Mouse (Mus musculus) frontal cortex, postnatal 25 days (tissue): ENCODE data around the gene Rasip1.

ENCODE experiments used
- DNase-seq, 2 experiments: peaks; one replicate each; pipeline ENCODE4 v3.0.0; 2022; ENCODE audit warnings: low spot score in 2 of 2

Rasip1 gene

DNA sequence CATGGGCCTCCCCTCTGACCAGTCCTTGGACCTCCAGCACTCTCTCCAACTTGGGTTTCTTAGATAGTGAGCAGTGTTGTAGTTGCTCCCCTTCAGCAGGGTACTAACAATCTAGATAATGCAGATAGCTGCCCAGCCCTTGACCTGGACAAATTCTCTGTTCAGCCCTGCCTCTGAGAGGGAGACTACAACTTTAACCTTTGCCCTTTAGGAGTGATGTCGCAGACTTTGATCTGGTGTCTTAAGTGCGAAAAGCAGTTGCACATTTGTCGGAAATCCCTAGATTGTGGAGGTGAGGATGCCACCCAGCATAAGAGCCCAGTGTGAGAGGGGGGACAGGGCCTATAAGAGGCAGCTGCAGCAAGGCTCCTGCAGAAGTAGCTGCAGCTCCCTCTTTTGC lies 2.6 kb upstream of the Rasip1 start:
- no peak for DNase-seq

- DNase-seq = no peak
These were observed 1.8 kb upstream of the Rasip1 start for GRCm38 (mm10) chr7:45625481-45625880.

GRCm38 (mm10) chr7:45626571-45627076 lies 664 bp upstream of the Rasip1 start:
- no peak for DNase-seq

DNA sequence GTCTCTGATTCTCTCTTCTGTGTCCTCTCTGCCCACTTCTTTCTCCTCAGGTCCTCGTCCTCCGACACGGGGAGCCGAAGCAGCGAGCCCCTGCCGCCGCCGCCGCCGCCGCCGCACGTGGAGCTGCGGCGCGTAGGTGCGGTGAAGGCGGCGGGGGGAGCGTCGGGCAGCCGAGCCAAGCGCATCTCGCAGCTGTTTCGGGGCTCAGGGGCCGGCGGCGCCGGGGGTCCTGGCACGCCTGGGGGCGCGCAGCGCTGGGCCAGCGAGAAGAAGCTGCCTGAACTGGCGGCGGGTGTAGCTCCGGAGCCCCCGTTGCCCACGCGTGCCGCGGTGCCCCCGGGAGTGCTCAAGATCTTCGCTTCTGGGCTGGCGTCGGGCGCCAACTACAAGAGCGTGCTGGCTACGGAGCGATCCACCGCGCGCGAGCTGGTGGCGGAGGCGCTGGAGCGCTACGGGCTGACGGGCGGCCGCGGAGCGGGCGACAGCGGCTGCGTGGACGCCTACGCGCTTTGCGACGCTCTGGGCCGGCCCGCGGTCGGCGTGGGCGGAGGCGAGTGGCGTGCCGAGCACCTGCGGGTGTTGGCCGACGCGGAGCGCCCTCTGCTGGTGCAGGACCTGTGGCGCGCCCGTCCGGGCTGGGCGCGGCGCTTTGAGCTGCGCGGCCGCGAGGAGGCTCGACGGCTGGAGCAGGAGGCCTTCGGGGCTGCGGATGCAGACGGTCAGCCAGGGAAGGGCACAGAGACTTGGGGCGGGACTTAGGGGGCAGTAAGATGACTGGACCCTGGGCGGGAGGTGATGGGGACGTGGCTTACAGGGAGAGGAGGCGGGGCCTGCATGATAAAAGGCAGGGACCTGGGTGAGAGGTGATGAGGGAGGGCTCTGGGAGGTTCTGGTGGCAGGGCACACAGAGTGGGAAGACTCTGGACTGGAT lies 1.3 kb downstream of the Rasip1 start:
- peak; percentile 42 to 64 for DNase-seq

- no peak for DNase-seq
These were observed 3.0 kb downstream of the Rasip1 start for GRCm38 (mm10) chr7:45630064-45630907.

DNA sequence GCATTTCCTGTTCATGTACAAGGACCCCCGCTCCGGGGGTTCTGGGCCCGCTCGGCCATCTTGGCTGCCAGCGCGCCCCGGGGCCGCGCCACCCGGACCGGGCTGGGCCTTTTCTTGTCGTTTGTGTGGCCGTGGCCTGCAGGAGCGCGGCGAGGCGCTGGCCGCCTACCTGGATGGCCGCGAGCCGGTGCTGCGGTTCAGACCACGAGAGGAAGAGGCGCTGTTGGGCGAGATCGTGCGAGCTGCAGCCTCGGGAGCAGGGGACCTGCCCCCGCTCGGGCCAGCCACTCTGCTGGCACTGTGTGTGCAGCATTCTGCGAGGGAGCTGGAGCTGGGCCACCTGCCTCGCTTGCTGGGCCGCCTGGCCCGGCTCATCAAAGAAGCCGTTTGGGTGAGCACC lies 5.2 kb downstream of the Rasip1 start:
- no peak for DNase-seq

DNA sequence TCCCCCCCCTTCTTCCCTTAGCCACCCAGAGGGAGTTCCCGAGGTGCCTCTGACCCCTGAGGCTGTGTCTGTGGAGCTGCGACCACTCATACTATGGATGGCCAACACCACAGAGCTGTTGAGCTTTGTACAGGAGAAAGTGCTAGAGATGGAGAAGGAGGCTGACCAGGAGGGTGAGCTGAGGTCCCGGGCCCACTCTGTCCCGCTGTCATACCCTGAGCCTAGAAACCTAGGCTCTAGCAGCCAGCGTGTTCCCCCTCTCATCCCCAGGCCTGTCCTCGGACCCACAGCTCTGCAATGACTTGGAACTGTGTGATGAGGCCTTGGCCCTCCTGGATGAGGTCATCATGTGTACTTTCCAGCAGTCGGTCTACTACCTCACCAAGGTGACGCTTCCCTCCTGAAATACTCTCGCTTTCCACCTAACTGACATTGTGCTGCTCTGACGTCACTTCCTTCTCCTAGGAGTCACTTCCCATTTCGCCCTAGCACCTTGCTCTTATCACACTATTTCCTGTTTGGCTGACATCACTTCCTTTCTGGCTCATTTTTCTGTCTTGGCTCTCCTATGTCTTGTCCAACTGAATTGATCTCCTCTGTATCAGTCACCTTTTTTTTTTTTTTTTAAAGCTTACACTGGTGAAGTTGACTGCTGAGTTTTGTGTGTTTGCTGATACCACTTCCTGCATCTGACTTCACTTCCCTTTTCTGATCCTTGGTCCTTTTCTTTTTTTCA lies 7.8 kb downstream of the Rasip1 start:
- no peak for DNase-seq

- DNase-seq = no peak
These were observed 8.7 kb downstream of the Rasip1 start for GRCm38 (mm10) chr7:45635711-45636688.

GRCm38 (mm10) chr7:45637710-45638109 lies 10.4 kb downstream of the Rasip1 start:
- no peak for DNase-seq

GRCm38 (mm10) chr7:45638623-45639401 lies 11.5 kb downstream of the Rasip1 start:
- peak; percentile 86 to 88 for DNase-seq

DNA sequence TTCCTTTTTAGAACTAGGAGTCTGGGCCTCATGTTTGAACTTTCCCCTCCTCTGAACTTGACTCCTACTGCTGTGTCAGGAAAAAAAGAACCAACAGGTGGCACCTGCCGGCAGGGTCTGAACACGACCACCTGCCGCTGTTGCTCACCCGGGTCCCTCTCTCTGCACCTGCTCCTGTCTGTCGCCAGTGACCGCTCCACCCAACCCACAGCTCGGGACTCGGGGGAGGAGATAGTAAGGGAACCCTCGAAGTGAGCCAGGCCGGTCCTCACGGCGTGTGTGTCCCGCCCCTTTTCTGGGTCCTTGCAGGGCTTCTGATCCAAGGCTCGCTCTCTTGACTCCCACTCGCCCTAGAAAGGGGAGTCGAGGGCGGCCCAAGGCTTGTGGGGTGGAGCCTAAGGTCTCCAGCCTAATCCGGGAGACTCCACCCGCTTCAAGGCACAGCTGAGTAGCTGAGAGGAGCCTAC lies 12.3 kb downstream of the Rasip1 start, which contains the start of gene Mamstr:
TSS of gene Mamstr (plus strand) at position 417 of the 467 bp plus-strand sequence.
- no peak for DNase-seq

GRCm38 (mm10) chr7:45640191-45640957 lies 13.1 kb downstream of the Rasip1 start:
- no peak for DNase-seq

- no peak for DNase-seq
These were observed 14.2 kb downstream of the Rasip1 start for GRCm38 (mm10) chr7:45641391-45642040.

DNA sequence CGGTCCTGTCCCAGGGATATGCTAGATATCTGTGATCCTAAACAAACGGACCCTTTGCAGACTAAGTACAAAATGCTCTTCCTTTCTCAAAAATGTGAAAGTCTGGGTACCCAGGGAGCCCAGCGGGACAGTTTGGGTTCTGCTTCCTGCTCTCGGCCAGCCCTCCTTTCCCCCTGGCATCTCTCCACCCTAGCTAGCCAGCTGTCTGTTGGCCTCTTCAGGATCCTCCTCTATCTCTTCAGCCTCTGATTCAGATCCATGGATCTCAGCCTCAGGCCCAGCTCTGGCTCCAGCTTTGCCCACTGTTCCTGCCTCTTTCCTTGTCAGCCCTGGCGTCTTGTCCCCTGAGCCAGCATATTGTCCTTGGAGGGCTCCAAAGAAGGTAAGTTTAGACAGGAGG lies 14.8 kb downstream of the Rasip1 start:
- no peak for DNase-seq

DNA sequence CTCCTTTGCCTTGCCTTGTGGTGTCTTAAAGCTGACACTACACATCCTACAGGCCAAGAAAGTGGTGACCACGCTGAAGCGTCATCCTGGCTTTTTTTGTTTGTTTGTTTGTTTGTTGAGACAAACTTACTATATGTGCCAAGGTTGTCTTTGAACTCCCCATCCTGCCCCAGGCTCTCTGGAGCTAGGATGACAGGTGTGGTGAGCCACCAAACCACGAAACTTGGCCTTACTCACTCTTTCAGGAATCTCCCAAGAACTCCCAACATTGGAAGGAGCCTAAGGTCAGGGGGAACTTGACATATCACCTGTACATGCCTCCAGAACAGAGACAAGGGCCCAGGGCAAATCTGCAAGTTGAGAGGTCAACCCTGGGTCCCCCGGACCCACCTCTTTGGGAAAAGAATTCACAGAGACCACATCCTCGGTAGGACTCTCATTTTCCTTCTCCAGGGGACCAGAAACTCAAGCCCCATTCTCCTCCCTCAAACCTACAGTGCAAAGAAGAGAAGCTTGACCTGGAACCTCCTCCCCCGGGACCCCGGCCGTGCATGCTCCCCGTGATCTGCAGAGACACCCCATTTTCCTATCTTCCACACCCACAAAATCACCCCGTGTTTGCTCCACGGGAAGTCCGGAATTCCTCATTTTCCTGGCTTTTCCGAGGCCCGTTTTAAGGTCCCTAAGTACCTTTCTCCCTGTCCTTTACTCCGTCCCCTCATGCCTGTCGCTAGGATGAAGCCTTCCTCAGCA lies 15.4 kb downstream of the Rasip1 start:
- DNase-seq = no peak

DNA sequence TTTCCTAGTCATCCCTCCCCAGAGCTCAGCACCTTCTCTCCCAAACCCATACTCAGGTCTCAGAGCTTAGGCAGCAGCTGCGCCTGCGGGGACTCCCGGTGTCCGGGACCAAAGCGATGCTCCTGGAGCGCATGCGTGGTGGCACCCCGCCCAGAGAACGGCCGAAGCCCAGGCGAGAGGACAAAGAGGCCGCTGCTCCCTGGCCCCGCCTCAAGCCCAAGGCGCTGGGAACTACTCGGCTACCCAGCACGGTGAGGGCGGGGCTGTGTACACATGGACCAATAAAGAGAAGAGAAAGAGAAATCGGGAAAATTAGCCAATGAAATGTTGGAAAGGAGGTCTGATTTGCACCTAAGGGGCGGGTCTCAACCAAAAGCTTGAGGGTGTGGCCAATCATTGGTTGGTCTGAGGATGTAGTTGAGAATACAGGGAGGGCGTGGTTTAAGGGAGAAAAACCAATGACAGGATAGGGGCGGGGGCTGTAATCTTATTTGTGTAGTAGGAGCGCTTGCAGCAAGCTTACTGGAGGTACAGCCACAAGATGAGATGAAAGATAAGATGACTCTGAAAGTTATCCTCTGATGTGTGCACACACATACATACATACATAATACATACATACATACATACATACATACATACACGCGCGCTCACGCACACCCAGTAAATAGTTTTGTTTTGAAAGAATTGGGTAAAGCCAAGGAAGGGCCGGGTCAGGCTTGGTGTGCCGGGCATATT lies 16.3 kb downstream of the Rasip1 start:
- DNase-seq = peak; percentile 74 to 83

DNA sequence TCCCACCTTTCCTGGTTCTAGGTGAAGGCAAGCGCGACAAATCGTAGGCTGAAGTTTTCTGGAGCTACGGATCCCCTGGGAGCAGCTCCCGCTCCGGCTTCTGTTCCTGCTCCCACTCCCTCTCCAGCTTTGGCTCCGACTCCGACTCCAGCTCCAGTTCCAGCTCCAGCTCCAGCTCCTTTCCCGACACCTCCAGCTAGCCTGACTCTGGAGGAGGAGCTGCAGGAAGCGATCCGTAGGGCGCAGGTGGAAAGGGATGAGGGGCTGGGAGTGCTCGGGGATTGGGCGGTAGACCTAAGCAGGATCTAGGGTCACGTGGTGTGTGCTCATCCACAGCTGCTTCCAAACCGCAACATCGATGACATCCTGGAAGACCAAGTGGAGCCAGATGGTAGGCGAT lies 16.9 kb downstream of the Rasip1 start:
- DNase-seq = peak; percentile 46 to 51
